Mouse (Mus musculus): Measurements from ENCODE around the gene Tas2r136. TPM values are rescaled to one million over a fixed set of nuclear protein-coding genes. Genes with fewer than 3 reads are reported as not detected.

Gene Tas2r136
- not detected for total RNA-seq (2021)
- long read RNA-seq, experiment 1, result 0 reads
- long read RNA-seq, experiment 2, result 0 reads

DNA sequence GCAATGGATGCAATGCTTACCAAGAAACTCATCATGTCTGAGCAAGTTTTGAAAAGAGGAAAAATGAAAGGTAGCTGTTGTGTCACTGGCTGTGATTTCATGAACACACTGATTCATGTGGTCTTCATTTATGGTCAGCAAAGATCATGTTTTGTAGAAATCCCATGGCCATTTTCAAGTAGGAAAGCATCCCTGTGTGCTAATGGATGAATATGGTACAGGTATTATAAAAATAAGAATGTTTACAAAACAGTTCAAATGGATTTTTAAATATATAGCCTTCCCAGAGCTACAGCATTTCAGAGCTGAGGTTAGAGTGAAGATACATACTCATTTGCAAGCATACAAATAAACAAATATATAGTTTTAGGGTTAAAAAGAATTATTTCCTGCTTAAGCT, at the start of gene Tas2r136:
TSS of gene Tas2r136 (minus strand) at position 101 of the 400 bp plus-strand sequence.
- intact Hi-C loops (cut with DNase I), result no loop called here
- no peak for DNase-seq

DNA sequence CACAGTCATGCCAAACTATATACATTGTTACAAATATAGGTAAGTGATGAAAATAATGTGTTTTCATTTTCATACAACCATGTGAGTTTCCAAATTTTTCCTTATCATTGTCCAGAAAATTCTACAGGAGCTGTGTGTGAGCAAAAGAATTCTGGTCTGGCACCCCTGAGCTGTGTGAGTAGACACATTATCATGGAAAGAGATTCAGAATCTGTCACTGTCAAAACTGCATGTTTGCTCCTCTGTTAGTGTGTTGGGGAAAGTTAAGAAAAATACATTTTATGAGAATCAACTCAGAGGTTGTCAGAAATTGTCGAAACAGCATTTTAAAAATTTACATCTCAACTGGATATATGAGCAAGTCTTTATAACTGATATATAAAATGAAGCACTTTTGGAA, 24.6 kb upstream of the Tas2r136 start, which contains the start of gene Tas2r117:
TSS of gene Tas2r117 (plus strand) at position 301 of the 400 bp plus-strand sequence.
- intact Hi-C loops (cut with DNase I), result loop anchor here (10.0 kb wide), 1 partner anchor 182 kb away; the partner anchor contains the start of gene Tas2r109
- DNase-seq, result no peak

GRCm38 (mm10) chr6:132795393-132795792, 17.4 kb upstream of the Tas2r136 start:
- intact Hi-C loops (cut with DNase I), result no loop called here
- DNase-seq, result no peak

DNA sequence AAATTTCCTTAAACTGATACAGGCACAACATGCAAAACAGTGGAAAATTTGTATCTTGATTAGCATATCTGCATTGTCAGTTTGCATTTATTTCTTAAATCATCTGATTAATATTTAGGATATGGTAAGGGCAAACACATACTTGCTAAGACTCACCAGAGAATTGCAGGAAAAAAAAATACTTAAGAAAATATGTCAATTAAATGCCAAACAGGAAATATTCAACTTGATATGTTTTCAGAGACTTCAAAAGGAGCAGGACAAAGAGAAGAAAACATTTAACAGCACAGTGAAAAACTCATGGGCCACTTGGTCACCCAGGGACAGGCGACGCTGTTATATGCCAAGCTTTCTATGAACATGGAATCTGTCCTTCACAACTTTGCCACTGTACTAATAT, 16.1 kb downstream of the Tas2r136 start, which contains the start of gene Tas2r102:
TSS of gene Tas2r102 (plus strand) at position 301 of the 400 bp plus-strand sequence.
- intact Hi-C loops (cut with DNase I), result no loop called here
- DNase-seq, result no peak

GRCm38 (mm10) chr6:132754430-132754829, 23.5 kb downstream of the Tas2r136 start, which contains the start of gene Tas2r124:
Tas2r124 (plus strand) TSS chr6:132754730.
- DNase-seq, result no peak
- intact Hi-C loops (cut with DNase I), result no loop called here

DNA sequence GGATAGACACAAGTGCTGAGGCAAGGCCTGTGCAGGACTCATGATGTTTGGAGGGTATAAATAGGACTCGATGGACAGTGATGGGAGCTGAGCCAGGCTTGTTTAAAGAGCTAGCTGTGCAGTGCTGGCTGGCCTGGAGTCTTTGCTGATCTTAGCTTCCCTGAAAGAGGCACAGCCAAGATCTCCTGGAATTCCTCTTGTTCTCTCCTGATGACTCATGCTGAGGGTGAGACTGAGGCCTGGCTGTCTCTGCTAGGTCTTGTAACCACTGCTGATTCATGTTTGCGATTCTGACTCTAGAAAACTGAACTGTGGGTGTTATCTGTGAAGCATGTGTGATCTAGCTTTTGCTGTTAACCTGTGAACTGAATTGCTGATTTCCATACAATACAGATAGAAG, 27.8 kb downstream of the Tas2r136 start:
- intact Hi-C loops (cut with DNase I), result no loop called here

GRCm38 (mm10) chr6:132737935-132738334, 40.0 kb downstream of the Tas2r136 start, which contains the start of gene Tas2r115:
Tas2r115 (minus strand) TSS chr6:132738035.
- intact Hi-C loops (cut with DNase I), result no loop called here
- DNase-seq, result no peak

More for the DNA sequence above, 27.8 kb downstream of the Tas2r136 start:
- DNase-seq, result no peak

Other genes starting within 250 kb of the Tas2r136 start
- gene Prh1, start 208.4 kb downstream of the Tas2r136 start, total RNA-seq (2021), result not detected
- not detected for gene Prp2, start 182.2 kb downstream of the Tas2r136 start, total RNA-seq (2021)
- gene A630073D07Rik, start 126.6 kb downstream of the Tas2r136 start, total RNA-seq (2021), result not detected
- not detected for gene Tas2r120, start 121.2 kb downstream of the Tas2r136 start, total RNA-seq (2021)
- not detected for gene Tas2r121, start 77.2 kb downstream of the Tas2r136 start, total RNA-seq (2021)
- not detected for gene Tas2r122, start 66.2 kb downstream of the Tas2r136 start, total RNA-seq (2021)
- not detected for gene Tas2r115, start 40.1 kb downstream of the Tas2r136 start, total RNA-seq (2021)
- gene Tas2r124, start 23.4 kb downstream of the Tas2r136 start, total RNA-seq (2021), result not detected
- not detected for gene Tas2r102, start 16.0 kb downstream of the Tas2r136 start, total RNA-seq (2021)
- not detected for gene Tas2r117, start 24.7 kb upstream of the Tas2r136 start, total RNA-seq (2021)
- not detected for gene Tas2r123, start 69.0 kb upstream of the Tas2r136 start, total RNA-seq (2021)
- gene Tas2r116, start 77.3 kb upstream of the Tas2r136 start, total RNA-seq (2021), result not detected
- not detected for gene Tas2r110, start 89.8 kb upstream of the Tas2r136 start, total RNA-seq (2021)
- not detected for gene Tas2r113, start 114.8 kb upstream of the Tas2r136 start, total RNA-seq (2021)
- gene Tas2r125, start 131.5 kb upstream of the Tas2r136 start, total RNA-seq (2021), result not detected
- gene Tas2r129, start 172.9 kb upstream of the Tas2r136 start, total RNA-seq (2021), result not detected
- not detected for gene Tas2r131, start 179.8 kb upstream of the Tas2r136 start, total RNA-seq (2021)
- gene Tas2r109, start 202.8 kb upstream of the Tas2r136 start, total RNA-seq (2021), result not detected

Data from gastrocnemius, postnatal 36 days (tissue).